Mouse (Mus musculus) myocyte (in vitro differentiated cells): ENCODE data around the gene Stox2.

Source experiments
- MYOD1 ChIP-seq, 3 experiments: IDR thresholded peaks; one replicate each; pipeline ENCODE4 v1.6.1; 2011; ENCODE audit warnings: control low read depth in 2 of 3, low read depth in 2 of 3, mild to moderate bottlenecking in 2 of 3, moderate library complexity in 1 of 3; ENCODE audit not compliant: insufficient read length in 2 of 3, control insufficient read depth in 1 of 3
- POLR2AphosphoS2 ChIP-seq: IDR thresholded peaks from one replicate; pipeline ENCODE4 v1.6.1; 2011; ENCODE audit warnings: low read depth, control low read depth; ENCODE audit not compliant: insufficient read length
- USF1 ChIP-seq: IDR thresholded peaks from one replicate; pipeline ENCODE4 v1.6.1; 2011; ENCODE audit warnings: low read depth, mild to moderate bottlenecking, control low read depth, moderate library complexity

- TF ChIP-seq USF1 (no peak), MYOD1 (IDR thresholded peaks at IDR 0.05; ENCODE audit: control insufficient read depth in 1 of 3, insufficient read length in 2 of 3, low read depth in 2 of 3) (no peak), POLR2AphosphoS2 (no peak)
Observed at GRCm38 (mm10) chr8:47385810-47386209, 60.4 kb downstream of the Stox2 start.
